Mouse (Mus musculus): Measurements from ENCODE around the gene Ankrd44. TPM values are rescaled to one million over a fixed set of nuclear protein-coding genes. Genes with fewer than 3 reads are reported as not detected.

Gene Ankrd44
- polyA plus RNA-seq, 1 experiment: 0.55 TPM

- Histone ChIP-seq H3K27me3 (replicated peaks) (no peaks in the 10 kb centered on the region), H3K4me3 (replicated peaks) (no peak overlapping the region)
- TF ChIP-seq GATA1 (IDR thresholded peaks at IDR 0.05; ENCODE audit: borderline replicate concordance, low read length) (no peak), FLI1 (IDR thresholded peaks at IDR 0.05; ENCODE audit: low read length) (no peak)
These were observed 218.9 kb downstream of the Ankrd44 start for GRCm38 (mm10) chr1:54707036-54707887.

GRCm38 (mm10) chr1:54706621-54707020 is 219.6 kb downstream of the Ankrd44 start:
- H3K27me3 ChIP-seq (replicated peaks): no peaks in the 10 kb centered on the region
- TF ChIP-seq GATA1 (IDR thresholded peaks at IDR 0.05; ENCODE audit: borderline replicate concordance, low read length) (no peak), FLI1 (IDR thresholded peaks at IDR 0.05; ENCODE audit: low read length) (no peak)
- peaks cover 12% of the 10 kb centered on the region for H3K4me1 ChIP-seq
- H3K36me3 ChIP-seq (replicated peaks; ENCODE audit: low read length): peaks cover 6% of the 10 kb centered on the region
- H3K9me3 ChIP-seq: no peaks in the 10 kb centered on the region
- no peak overlapping the region for H3K4me3 ChIP-seq (replicated peaks)

More at GRCm38 (mm10) chr1:54707036-54707887, 218.9 kb downstream of the Ankrd44 start:
- Histone ChIP-seq H3K9me3 (peaks cover 5% of the 10 kb centered on the region), H3K4me1 (peaks cover 12% of the 10 kb centered on the region), H3K36me3 (replicated peaks; ENCODE audit: low read length) (peaks cover 11% of the 10 kb centered on the region)

DNA sequence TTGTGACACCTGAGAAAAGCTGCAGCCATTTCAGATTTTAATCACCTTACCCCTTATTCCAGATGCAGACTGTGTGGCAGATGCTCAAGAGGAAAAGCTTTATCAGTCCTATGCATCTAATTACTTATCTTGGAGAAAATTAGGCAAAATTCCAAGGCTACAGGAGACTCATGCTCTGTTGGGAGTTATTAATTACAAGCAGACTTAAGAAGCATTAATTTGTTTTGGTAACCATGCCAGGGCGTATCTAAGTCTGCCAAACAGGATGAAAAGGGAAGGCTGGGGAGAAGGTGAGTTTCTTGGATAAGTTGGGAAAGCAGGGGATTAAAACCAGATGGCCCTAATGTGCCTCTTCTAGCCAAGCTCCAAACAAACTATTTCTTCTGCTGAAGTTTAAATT is 222.7 kb downstream of the Ankrd44 start:
- Histone ChIP-seq H3K4me1 (peaks cover 4% of the 10 kb centered on the region; the same call in 1 of the 2 replicates), H3K9me3 (no peaks in the 10 kb centered on the region), H3K4me3 (replicated peaks) (no peak overlapping the region), H3K36me3 (replicated peaks; ENCODE audit: low read length) (no peaks in the 10 kb centered on the region), H3K27me3 (replicated peaks) (no peaks in the 10 kb centered on the region)
- TF ChIP-seq GATA1 (IDR thresholded peaks at IDR 0.05; ENCODE audit: borderline replicate concordance, low read length): no peak
- TF ChIP-seq FLI1 (IDR thresholded peaks at IDR 0.05; ENCODE audit: low read length): no peak

GRCm38 (mm10) chr1:54702918-54703317 is 223.3 kb downstream of the Ankrd44 start:
- Histone ChIP-seq H3K36me3 (replicated peaks; ENCODE audit: low read length) (no peaks in the 10 kb centered on the region), H3K27me3 (replicated peaks) (no peaks in the 10 kb centered on the region), H3K4me1 (peaks cover 4% of the 10 kb centered on the region; the same call in 1 of the 2 replicates), H3K4me3 (replicated peaks) (no peak overlapping the region), H3K9me3 (no peaks in the 10 kb centered on the region)
- no peak for TF ChIP-seq GATA1 (IDR thresholded peaks at IDR 0.05; ENCODE audit: borderline replicate concordance, low read length)
- TF ChIP-seq FLI1 (IDR thresholded peaks at IDR 0.05; ENCODE audit: low read length): no peak

DNA sequence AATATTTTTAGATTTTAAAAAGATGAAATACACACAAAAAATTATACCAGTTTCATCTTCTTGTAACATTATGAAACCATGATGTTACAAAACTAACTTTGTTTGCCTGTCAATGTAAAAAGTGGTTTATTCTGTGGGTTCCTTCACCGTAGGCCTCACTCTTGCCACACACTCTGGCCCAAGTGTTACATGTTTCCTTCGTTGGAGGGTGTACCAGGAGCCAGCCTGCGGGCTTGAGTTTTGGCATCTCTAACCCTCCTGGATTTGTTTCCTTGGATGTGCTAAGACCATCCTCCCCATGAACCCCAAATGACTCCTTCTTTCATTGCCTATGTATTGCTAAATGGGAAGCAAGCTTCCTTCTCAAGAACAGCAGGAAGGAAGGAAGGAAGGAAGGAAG is 230.8 kb downstream of the Ankrd44 start:
- TF ChIP-seq GATA1 (IDR thresholded peaks at IDR 0.05; ENCODE audit: borderline replicate concordance, low read length): no peak
- TF ChIP-seq FLI1 (IDR thresholded peaks at IDR 0.05; ENCODE audit: low read length): no peak
- Histone ChIP-seq H3K9me3 (no peaks in the 10 kb centered on the region), H3K4me3 (replicated peaks) (no peak overlapping the region), H3K27me3 (replicated peaks) (no peaks in the 10 kb centered on the region), H3K4me1 (peaks cover 15% of the 10 kb centered on the region), H3K36me3 (replicated peaks; ENCODE audit: low read length) (no peaks in the 10 kb centered on the region)

DNA sequence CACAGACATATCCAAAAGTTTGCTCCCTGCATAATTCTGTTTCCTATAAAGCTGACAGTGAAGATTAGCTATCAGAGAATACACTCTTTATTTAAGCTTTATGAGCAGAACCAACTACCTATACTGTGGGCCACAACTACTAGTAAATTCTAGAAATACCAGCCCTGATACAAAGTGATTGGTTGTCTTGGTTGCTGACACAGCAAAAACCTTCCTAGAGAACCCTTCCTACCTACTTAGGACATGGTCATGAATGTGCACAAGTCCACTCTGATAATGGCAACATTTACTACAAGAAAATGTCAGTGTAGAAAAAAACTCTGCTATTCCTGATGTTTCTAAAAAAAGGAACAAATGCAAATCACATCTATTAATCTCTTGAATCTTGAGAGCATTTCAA is 234.4 kb downstream of the Ankrd44 start:
- H3K4me1 ChIP-seq: peaks cover 17% of the 10 kb centered on the region
- H3K9me3 ChIP-seq: no peaks in the 10 kb centered on the region
- no peaks in the 10 kb centered on the region for H3K36me3 ChIP-seq (replicated peaks; ENCODE audit: low read length)
- H3K27me3 ChIP-seq (replicated peaks): no peaks in the 10 kb centered on the region
- no peak overlapping the region for H3K4me3 ChIP-seq (replicated peaks)
- no peak for TF ChIP-seq GATA1 (IDR thresholded peaks at IDR 0.05; ENCODE audit: borderline replicate concordance, low read length)
- no peak for TF ChIP-seq FLI1 (IDR thresholded peaks at IDR 0.05; ENCODE audit: low read length)

- TF ChIP-seq FLI1 (IDR thresholded peaks at IDR 0.05; ENCODE audit: low read length): no peak
- TF ChIP-seq GATA1 (IDR thresholded peaks at IDR 0.05; ENCODE audit: borderline replicate concordance, low read length): no peak
These were observed 235.8 kb downstream of the Ankrd44 start for GRCm38 (mm10) chr1:54690291-54690965.

GRCm38 (mm10) chr1:54688441-54688840 is 237.7 kb downstream of the Ankrd44 start:
- Histone ChIP-seq H3K27me3 (replicated peaks) (no peaks in the 10 kb centered on the region), H3K4me3 (replicated peaks) (no peak overlapping the region), H3K9me3 (peaks cover 3% of the 10 kb centered on the region), H3K36me3 (replicated peaks; ENCODE audit: low read length) (peaks cover 2% of the 10 kb centered on the region), H3K4me1 (peaks cover 31% of the 10 kb centered on the region)
- TF ChIP-seq FLI1 (IDR thresholded peaks at IDR 0.05; ENCODE audit: low read length): no peak
- TF ChIP-seq GATA1 (IDR thresholded peaks at IDR 0.05; ENCODE audit: borderline replicate concordance, low read length): no peak

More at GRCm38 (mm10) chr1:54690291-54690965, 235.8 kb downstream of the Ankrd44 start:
- H3K9me3 ChIP-seq: no peaks in the 10 kb centered on the region
- peak overlapping the region; percentile 38 for H3K4me3 ChIP-seq (replicated peaks)
- no peaks in the 10 kb centered on the region for H3K36me3 ChIP-seq (replicated peaks; ENCODE audit: low read length)
- H3K4me1 ChIP-seq: peaks cover 22% of the 10 kb centered on the region
- H3K27me3 ChIP-seq (replicated peaks): no peaks in the 10 kb centered on the region

DNA sequence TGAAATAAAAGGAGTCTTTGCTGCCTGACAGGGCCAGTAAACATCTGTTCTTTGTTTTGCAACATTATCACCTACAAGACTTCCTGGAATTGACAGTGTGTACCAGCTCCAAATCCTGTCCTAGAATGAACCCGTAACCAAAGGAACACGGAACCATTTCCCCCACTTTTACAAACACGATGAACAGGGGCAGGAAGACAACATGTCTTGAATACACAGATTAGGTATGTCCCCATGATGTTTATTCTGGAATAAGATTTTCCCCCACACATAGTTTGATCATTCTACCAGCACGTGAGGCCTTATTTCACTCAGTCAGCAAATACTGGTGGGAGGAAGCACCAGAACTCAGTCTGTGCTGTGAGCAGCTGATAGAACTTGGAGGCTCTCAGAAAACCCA is 241.9 kb downstream of the Ankrd44 start:
- Histone ChIP-seq H3K9me3 (peaks cover 6% of the 10 kb centered on the region), H3K4me1 (peaks cover 19% of the 10 kb centered on the region), H3K27me3 (replicated peaks) (no peaks in the 10 kb centered on the region), H3K4me3 (replicated peaks) (no peak overlapping the region), H3K36me3 (replicated peaks; ENCODE audit: low read length) (peaks cover 11% of the 10 kb centered on the region)
- TF ChIP-seq FLI1 (IDR thresholded peaks at IDR 0.05; ENCODE audit: low read length): no peak

GRCm38 (mm10) chr1:54679556-54679955 is 246.6 kb downstream of the Ankrd44 start:
- no peak for TF ChIP-seq GATA1 (IDR thresholded peaks at IDR 0.05; ENCODE audit: borderline replicate concordance, low read length)
- TF ChIP-seq FLI1 (IDR thresholded peaks at IDR 0.05; ENCODE audit: low read length): no peak
- Histone ChIP-seq H3K4me3 (replicated peaks) (no peak overlapping the region), H3K4me1 (peaks cover 10% of the 10 kb centered on the region), H3K36me3 (replicated peaks; ENCODE audit: low read length) (peaks cover 17% of the 10 kb centered on the region), H3K9me3 (peaks cover 6% of the 10 kb centered on the region), H3K27me3 (replicated peaks) (no peaks in the 10 kb centered on the region)

Data from megakaryocyte, embryonic 14.5 days (primary cell).